Mouse (Mus musculus) thymus, adult 2 months (tissue): ENCODE results near the gene Klhl23. TPM values are rescaled to one million over a fixed set of nuclear protein-coding genes. Genes with fewer than 3 reads are reported as not detected.
"Not testable (repeated sequence)": the region's sequence is repeated elsewhere in the genome, so short reads cannot be mapped to it uniquely, and the experiment has no call there.

ENCODE experiments used
- DNase-seq: peaks from one replicate; pipeline ENCODE4 v3.0.0; 2021
- H3K27ac ChIP-seq: fragments of 200-500 bp; 2 replicates; pipeline ENCODE4 v1.5.1; 2012; ENCODE audit warnings: low read length, control low read depth; ENCODE audit not compliant: control insufficient read depth, insufficient read depth
- H3K27me3 ChIP-seq: fragments of 200-500 bp; 2 replicates; pipeline ENCODE4 v1.6.1; 2012; ENCODE audit warnings: mild to moderate bottlenecking, low read length, moderate library complexity, mixed read lengths; ENCODE audit not compliant: control insufficient read depth, insufficient read depth
- H3K36me3 ChIP-seq: fragments of 200-500 bp; 2 replicates; pipeline ENCODE4 v1.6.1; 2012; ENCODE audit warnings: mild to moderate bottlenecking, low read length, moderate library complexity; ENCODE audit not compliant: control insufficient read depth, insufficient read depth
- H3K4me1 ChIP-seq: fragments of 200-500 bp; replicated peaks from 2 replicates; pipeline ENCODE4 v1.6.1; 2012; ENCODE audit warnings: low read length; ENCODE audit not compliant: control insufficient read depth, insufficient read depth
- H3K4me3 ChIP-seq: fragments of 200-500 bp; 2 replicates; pipeline ENCODE4 v1.5.1; 2012; ENCODE audit warnings: mild to moderate bottlenecking, low read length, control low read depth, moderate library complexity; ENCODE audit not compliant: control insufficient read depth, insufficient read depth
- CTCF ChIP-seq: fragments of 200-500 bp; IDR thresholded peaks from 2 replicates; pipeline ENCODE4 v1.5.1; 2012; ENCODE audit warnings: mild to moderate bottlenecking, control low read depth, low read length, moderate library complexity, borderline replicate concordance; ENCODE audit not compliant: control insufficient read depth, poor library complexity, insufficient read depth; ENCODE audit errors: extremely low read depth
- POLR2A ChIP-seq: fragments of 200-500 bp; IDR thresholded peaks from 2 replicates; pipeline ENCODE4 v1.6.1; 2012; ENCODE audit warnings: mild to moderate bottlenecking, low read length, control low read depth, moderate library complexity; ENCODE audit not compliant: control insufficient read depth, poor library complexity, insufficient read depth; ENCODE audit errors: extremely low read depth
- WGBS: fragments of 180-500 bp; shearing (Covaris S2); methylation state at CpG from one replicate; pipeline ENCODE4 v1.1.7; 2018; 5-methylcytosine and 5-hydroxymethylcytosine counted together
- polyA plus RNA-seq: library from polyadenylated mRNA; depleted of rRNA; stranded (reverse); fragments of >200 nt; gene quantifications from 2 replicates; pipeline ENCODE4 v1.2.3, GENCODE M21; 2012

The Klhl23 gene
- polyA plus RNA-seq, 1 experiment, result 2.5 TPM

DNA sequence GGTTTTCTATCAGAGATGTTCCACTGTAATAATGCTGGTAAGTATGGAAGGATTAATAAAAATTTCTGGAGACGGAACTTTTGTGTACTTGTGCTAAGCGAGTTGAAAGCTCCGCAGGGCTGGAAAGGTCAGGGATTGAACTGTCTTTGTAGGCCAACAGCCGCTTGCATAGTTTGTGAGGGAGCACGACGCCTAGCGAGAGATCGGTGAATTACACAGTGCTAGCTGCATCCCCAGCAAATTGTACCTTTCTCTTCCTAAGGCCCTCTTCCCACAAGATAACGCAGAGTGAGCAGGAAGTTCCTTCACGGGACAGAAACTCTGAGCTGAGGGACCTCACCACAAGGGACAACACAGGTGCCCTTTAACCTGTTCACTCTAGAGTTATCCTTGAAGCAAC, 31.5 kb upstream of the Klhl23 start:
- under 1% methylated on average over 10 of the region's 10 CpGs for WGBS
- peak; percentile 89 for DNase-seq
- H3K27me3 ChIP-seq, result no peaks in the 10 kb centered on the region
- peak; percentile 57; the same call in 1 of the 2 replicates for TF ChIP-seq CTCF
- TF ChIP-seq POLR2A, result no peak
- H3K36me3 ChIP-seq, result peaks cover 7% of the 10 kb centered on the region
- no peak overlapping the region for H3K27ac ChIP-seq
- no peak overlapping the region; the same call in 1 of the 2 replicates for H3K4me3 ChIP-seq
- peaks cover 5% of the 10 kb centered on the region for H3K4me1 ChIP-seq

DNA sequence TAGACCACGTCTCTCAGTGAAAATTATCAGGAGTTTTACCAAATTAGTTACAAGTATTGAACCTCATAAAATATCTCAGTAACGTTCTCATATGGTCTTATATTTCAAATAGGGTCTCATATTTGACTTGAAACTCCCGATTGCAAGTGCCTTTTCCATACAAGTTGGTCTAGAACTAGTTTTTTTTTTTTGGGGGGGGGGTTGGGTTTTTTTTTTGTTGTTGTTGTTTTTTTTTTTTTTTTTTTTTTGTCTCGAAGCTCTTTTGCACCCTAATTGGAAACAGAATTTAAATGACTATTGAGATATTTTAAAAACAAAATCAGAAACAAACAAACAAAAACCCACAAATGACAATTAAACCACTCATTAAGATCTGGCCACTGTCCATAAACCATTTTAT, 31.0 kb upstream of the Klhl23 start:
- no peak overlapping the region for H3K27ac ChIP-seq
- no peaks in the 10 kb centered on the region for H3K27me3 ChIP-seq
- TF ChIP-seq POLR2A, result no peak
- no peak for TF ChIP-seq CTCF
- peaks cover 5% of the 10 kb centered on the region for H3K4me1 ChIP-seq
- no peak for DNase-seq
- H3K4me3 ChIP-seq, result no peak overlapping the region
- WGBS, result 72% methylated on average over 4 of the region's 4 CpGs
- H3K36me3 ChIP-seq, result peaks cover 11% of the 10 kb centered on the region

GRCm38 (mm10) chr2:69802911-69803312, 18.8 kb upstream of the Klhl23 start:
- H3K27me3 ChIP-seq, result no peaks in the 10 kb centered on the region
- no peak overlapping the region for H3K27ac ChIP-seq
- no peaks in the 10 kb centered on the region for H3K4me1 ChIP-seq
- DNase-seq, result peak; percentile 80
- H3K36me3 ChIP-seq, result no peaks in the 10 kb centered on the region
- WGBS, result 62% methylated on average over 5 of the region's 5 CpGs
- no peak overlapping the region for H3K4me3 ChIP-seq
- TF ChIP-seq CTCF, result peak; percentile 95
- no peak for TF ChIP-seq POLR2A

- H3K27me3 ChIP-seq, result no peaks in the 10 kb centered on the region
- H3K4me3 ChIP-seq, result no peak overlapping the region
- H3K4me1 ChIP-seq, result no peaks in the 10 kb centered on the region
- DNase-seq, result no peak
- H3K36me3 ChIP-seq, result no peaks in the 10 kb centered on the region
- WGBS, result 78% methylated on average over 8 of the region's 8 CpGs
- TF ChIP-seq POLR2A (no peak), CTCF (no peak)
- H3K27ac ChIP-seq, result no peak overlapping the region
These were observed 18.0 kb upstream of the Klhl23 start for GRCm38 (mm10) chr2:69803756-69804155.

GRCm38 (mm10) chr2:69804663-69805062, 17.1 kb upstream of the Klhl23 start:
- H3K4me3 ChIP-seq, H3K4me1 ChIP-seq, H3K27me3 ChIP-seq, H3K27ac ChIP-seq, H3K36me3 ChIP-seq, DNase-seq: not testable (repeated sequence)
- 88% methylated on average over 9 of the region's 9 CpGs for WGBS

DNA sequence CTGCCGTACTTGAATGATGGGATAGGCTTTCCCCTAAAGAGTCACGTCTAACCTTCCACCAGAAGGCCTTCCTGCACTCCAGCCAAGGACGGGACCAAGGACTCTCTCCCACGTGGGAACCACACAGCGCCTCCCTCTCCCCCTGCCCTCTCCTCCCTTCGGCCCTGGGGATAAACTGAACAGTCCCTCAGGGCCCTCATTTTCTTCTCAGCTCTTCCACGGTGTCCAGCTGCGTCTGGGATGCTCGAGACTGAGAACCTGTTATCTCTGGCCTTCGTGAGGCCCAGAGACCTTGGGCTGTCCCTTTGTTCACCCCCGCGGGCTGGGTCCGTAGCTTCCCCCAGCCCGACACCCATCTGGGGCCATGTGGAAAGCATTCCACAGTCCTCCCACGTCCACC, 11.6 kb upstream of the Klhl23 start:
- 92% methylated on average over 15 of the region's 15 CpGs for WGBS
- H3K4me3 ChIP-seq, result no peak overlapping the region
- TF ChIP-seq POLR2A (no peak), CTCF (no peak)
- no peaks in the 10 kb centered on the region for H3K36me3 ChIP-seq
- H3K4me1 ChIP-seq, result no peaks in the 10 kb centered on the region
- DNase-seq, result no peak
- H3K27me3 ChIP-seq, result no peaks in the 10 kb centered on the region
- no peak overlapping the region for H3K27ac ChIP-seq

- H3K27me3 ChIP-seq, H3K4me1 ChIP-seq, H3K27ac ChIP-seq, DNase-seq, H3K36me3 ChIP-seq, H3K4me3 ChIP-seq: not testable (repeated sequence)
- WGBS, result 53% methylated on average over 7 of the region's 7 CpGs
These were observed 10.4 kb upstream of the Klhl23 start for GRCm38 (mm10) chr2:69811349-69811748.

- 89% methylated on average over 5 of the region's 5 CpGs for WGBS
- no peaks in the 10 kb centered on the region for H3K36me3 ChIP-seq
- TF ChIP-seq POLR2A (no peak), CTCF (no peak)
- no peak for DNase-seq
- H3K4me3 ChIP-seq, result no peak overlapping the region
- no peak overlapping the region for H3K27ac ChIP-seq
- no peaks in the 10 kb centered on the region for H3K27me3 ChIP-seq
- no peaks in the 10 kb centered on the region for H3K4me1 ChIP-seq
These were observed 5.2 kb upstream of the Klhl23 start for GRCm38 (mm10) chr2:69816575-69816974.
